Mouse (Mus musculus) erythroblast, adult 5-6 weeks (primary cell): Measurements from ENCODE around the gene B9d2. TPM values are rescaled to one million over a fixed set of nuclear protein-coding genes. Genes with fewer than 3 reads are reported as not detected.

Experiments used
- ATAC-seq: replicated peaks from 2 replicates; pipeline ENCODE4 v1.8.0; 2016; ENCODE audit warnings: moderate number of reproducible peaks, mild to moderate bottlenecking, moderate TSS enrichment, inconsistent platforms; ENCODE audit not compliant: poor library complexity, low FRiP score, severe bottlenecking
- total RNA-seq, 2 experiments: library from RNA; stranded (forward) in 1 of 2; stranded (reverse) in 1 of 2; fragments of 150-400 nt in 1 of 2; fragments of 200-764, 138-1000 nt in 1 of 2; gene quantifications; 2 replicates each; pipeline versions ENCODE4 v1.2.3 to v1.2.4; 2015 to 2017; ENCODE audit warnings: low replicate concordance in 2 of 2

The B9d2 gene
- total RNA-seq, 2 experiments from 2014 or later = 0.60 to 8.1 TPM

DNA sequence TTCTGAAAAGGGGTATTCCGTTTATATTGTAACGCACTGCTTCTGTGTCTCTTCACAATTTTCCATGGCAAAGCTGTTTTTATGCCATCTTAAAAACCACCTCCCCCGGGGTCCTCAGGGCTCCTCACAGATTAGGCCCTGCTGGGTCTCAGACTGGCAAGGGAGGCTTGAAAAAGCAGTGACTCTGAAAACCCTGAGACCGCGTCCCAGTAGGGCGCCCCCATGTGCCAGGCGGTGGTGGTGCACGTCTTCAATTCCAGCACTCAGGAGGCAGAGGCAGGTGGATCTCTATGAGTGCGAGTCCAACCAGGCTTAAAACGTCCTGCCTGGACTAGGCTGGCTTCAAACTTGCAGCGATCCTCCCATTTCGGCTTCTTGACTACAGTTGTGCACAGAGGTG lies 20.2 kb downstream of the B9d2 start:
- no peak for ATAC-seq

DNA sequence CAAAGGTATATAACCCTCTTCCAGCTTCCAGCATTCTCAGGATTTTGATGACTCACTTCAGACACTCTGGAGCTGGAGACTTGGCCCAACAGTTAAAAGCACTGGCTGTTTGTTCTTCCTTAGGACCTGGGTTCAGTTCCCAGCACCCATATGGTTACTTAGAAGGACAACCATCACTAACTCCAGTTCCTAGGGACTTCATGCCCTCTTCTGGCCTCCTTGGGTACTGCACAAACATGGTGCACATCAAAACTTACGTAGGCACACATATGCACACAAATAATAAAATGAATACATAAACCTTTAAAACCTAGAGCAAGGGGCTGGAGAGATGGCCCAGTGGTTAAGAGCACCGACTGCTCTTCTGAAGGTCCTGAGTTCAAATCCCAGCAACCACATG lies 21.8 kb downstream of the B9d2 start:
- no peak for ATAC-seq

DNA sequence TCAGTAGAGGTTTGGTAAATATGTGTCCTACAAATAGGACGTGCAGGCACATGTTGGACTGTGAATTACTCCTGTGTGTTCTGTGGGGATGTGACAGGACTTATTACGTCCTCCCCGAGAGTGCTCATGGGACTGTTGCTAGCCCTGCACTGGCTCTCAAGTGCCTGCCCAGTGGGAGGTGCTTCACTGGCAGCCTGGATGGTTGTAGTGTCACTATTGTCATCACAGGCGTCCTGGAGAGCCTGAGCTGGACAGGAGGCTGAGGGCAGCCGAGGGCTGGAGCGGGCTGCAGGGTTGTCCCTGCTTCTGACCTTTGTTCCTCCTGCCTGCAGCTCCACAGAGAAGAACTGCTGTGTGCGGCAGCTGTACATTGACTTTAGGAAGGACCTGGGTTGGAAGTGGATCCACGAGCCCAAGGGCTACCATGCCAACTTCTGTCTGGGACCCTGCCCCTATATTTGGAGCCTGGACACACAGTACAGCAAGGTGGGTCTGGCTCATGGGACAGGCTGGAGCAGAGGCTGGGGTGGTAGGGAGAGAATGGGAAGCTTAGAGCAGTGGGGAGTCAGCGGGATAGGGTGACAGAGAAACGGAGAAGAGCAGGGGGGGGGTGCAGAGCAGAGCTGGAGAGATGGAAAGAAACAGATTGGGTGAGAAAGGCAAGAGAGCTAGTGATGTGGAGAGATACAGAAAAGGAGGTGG lies 23.4 kb downstream of the B9d2 start:
- ATAC-seq = no peak

DNA sequence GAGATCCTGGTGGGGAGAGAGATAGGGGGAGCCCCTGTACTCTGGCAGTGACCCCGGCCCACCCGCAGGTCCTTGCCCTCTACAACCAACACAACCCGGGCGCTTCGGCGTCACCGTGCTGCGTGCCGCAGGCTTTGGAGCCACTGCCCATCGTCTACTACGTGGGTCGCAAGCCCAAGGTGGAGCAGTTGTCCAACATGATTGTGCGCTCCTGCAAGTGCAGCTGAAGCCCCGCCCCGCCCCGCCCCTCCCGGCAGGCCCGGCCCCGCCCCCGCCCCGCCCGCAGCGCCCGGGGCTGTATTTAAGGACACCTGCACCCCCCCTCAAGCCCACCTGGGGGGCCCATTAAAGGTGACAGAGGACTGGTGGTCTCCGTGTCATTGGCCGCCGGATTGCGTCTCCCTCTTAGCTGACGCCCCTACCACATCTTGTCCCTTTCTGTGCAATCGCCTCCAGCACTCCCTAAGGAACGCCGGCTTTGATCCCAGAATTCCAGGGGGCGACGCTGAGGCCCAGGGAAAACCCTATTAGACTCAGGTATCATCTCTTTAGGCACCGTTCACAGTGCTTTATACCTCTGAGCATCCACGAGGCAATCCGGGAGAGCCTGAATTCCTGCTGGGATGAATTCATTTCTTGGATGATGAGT lies 24.3 kb downstream of the B9d2 start:
- ATAC-seq = no peak

DNA sequence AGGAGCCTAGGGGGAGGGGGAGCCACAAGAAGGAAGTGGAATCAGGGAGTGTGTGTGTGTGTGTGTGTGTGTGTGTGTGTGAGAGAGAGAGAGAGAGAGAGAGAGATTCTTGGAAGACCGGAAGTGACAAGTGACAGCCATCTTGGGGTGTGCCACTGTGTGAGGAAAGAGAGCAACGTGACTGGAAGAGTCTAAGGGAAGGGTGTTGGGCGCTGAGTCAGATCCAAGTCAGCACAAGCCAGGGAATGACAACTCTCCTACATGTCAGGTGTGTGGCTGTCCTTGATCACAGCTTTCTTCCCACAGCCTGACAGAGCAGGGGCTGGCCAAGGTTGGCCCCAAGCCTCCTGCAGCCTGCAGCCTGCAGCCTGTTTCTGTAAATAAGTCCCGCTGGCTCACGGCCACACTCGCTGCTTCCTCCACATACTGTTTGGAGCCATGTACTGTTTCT lies 25.2 kb downstream of the B9d2 start:
- no peak for ATAC-seq

DNA sequence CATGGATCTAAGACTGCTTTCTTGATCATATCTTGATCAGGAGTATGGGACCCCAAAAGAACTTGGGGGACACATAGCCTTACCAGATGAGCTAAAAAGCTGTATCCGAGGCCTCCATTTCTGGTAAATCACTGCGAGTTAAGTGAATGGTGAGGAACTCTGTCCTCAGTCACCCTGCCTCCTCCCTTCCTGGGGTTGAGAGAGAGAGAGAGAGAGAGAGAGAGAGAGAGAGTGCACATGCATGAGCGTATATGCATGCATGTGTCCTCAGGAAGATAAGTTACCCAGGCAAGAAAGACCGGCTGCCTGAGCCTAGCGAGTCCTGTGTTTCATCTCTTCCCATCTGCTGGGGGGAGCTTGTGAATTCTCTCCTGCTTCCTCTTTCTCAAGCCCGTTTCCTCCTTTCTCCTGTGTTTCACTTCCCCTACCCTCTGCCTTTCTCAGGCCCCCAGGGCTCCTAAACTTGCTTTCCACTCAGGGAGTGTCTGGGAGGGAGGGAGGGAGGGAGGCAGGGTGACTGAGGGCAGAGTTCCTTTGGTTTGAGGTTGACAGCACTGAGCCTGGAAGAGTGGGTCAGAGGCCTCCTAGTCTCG lies 26.1 kb downstream of the B9d2 start:
- ATAC-seq = no peak

DNA sequence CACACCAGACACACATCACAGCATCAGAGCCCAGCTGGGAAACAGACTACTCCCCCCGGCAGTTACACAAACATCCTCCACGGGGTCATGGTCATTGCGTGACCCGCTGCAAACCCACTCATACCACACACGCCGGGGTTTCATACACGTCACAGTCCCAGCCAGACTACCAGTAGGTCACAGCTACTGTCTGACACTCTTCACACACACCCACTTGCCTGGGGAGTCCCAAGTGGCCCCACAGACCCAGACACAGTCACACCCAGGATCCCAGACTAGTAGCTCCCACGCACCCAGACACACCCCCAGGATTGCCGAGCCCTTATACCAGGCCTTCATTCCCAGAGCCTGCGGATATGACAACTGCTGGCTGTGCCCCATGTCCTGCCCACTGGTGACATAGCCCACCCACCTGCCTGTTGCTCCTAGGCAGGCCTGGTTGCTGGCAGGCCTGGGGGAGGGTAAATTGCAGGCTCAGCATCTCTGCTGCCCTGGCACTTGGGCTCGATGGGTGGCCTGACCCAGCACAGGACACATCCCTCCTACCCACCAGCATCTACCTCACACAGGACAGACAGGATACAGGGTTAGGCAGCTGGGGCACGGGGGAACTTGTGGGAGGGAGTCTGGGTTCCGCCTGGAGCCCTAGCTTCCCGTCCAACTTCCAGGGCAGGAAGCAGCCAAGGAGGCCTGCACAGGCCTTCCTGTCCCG lies 27.2 kb downstream of the B9d2 start:
- no peak for ATAC-seq

DNA sequence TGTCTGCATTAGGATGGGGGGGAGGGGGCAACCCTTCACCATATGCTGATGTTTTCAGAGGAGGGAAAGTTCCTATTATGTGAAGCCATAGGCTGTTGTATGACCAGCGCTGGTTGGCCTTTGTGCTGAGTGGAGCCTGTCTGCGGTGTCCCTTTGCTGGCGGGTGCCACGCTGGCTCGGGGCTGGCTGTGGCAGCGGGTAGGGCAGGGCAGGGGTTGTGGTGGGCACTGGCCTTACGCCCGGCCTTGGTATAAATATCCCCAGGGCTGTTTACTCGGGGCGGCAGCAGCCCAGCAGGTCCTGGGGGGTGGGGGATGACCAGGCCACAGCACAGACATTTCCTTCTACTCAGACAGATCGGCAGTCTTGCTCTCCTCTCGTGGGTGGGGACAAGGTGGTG lies 29.4 kb downstream of the B9d2 start:
- no peak for ATAC-seq

DNA sequence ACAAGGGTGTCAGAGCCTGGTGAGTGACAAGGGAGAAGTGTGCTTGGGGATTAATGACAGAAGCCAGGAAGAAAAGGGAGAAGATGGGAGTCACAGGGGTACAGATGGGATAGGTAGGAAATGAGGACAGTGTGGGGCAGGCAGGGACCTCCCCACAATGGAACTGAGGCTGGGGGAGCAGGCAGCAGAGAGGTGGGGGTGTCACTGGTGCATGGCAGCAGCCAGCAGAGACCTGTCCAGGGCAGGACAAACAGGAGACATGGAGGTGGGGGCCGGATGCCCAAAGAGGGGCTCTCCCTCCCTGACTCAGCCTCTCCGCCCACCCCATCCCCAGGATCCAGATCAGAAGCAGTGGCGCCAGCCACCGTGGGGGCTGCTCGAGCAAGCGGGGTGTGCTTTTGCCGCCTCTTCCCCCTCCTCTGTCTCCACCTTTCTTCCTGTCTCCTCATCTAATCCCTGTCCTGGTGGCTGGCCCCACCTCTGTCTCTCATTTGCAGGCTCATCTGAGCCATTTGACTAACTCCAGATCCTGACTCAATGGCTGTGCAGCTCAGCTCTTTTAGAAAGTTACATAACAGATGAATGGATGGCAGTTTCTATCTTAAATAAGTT lies 30.0 kb downstream of the B9d2 start:
- no peak for ATAC-seq

DNA sequence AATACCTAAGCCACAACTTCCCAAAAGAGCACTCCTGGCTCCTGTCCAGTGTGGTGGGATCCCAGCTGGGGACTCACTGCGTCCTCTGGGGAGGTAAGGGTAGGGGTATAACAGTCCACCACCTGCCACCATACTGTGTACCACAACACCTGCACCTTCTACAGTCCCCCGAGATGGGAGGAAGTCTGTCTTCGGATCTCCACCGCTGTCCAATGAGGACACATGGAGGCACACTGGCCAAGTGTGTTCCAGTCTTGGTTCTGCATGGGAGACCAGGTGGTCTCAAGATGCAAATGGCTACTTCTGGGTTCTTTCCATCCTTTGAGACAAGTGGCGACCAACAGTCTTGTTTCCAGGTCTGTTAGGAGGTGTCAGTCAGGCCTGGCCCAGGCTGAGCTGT lies 30.6 kb downstream of the B9d2 start:
- ATAC-seq = no peak

DNA sequence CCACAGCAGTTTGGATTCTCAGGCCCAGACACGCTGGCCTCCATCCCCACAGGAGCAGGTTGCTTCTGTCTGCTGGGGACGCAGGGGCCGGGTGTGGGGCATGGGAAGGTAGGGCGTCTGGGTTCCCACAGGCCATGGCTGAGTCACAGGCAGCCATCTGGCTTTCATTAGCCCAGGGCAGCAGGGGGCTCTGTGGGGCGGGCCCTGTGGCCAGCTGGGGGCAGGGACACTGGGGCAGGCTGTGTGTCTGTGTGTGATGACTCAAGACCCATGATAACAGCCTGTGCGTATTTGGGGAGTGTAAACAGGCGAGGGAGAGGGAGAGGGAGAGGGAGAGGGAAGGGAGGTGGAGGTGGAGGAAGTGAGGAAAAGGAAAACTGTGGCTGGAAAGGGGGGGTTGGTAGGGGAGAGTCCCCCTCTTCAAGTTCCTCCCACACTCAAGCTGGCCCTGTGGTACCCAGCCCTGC lies 31.2 kb downstream of the B9d2 start:
- ATAC-seq = no peak

DNA sequence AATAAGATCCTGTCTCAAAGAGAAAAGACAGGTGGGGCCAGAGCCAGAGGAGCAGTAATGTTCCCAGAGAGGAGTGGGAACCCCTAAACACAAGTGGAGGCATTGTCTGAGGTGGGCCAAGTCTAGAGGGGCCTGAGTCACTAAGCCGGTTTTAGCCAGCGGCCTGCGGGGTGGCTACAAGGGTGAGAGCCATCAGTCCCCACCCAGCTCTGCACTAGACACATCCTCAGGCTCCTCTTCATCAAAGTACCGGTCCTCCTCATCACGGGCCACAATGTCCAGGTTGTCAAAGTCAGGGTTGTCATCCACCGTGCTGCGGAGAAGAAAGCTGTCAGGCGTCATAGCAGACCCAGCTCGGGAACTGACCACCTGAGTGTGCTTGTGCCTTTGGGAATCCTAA lies 32.2 kb downstream of the B9d2 start:
- ATAC-seq = no peak

DNA sequence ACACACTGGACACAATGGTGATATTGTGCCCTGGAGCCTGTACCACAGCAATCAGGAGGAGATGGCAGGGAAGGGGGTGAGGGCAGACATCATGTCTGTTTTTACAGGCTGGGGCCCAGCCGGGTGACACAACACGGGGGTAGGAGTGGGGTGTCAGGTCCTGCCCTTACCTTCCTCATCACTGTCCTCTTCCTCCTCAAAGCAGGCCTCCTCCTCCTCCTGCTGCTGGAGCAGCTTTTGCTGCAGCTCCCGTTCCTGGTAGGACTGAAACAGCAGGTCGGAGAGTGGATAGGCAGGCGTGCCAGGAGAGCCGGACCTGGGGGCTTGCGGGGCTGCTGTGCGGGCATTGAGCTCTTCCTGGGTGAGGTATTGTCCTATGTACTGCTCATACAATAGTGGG lies 34.0 kb downstream of the B9d2 start:
- ATAC-seq = no peak

DNA sequence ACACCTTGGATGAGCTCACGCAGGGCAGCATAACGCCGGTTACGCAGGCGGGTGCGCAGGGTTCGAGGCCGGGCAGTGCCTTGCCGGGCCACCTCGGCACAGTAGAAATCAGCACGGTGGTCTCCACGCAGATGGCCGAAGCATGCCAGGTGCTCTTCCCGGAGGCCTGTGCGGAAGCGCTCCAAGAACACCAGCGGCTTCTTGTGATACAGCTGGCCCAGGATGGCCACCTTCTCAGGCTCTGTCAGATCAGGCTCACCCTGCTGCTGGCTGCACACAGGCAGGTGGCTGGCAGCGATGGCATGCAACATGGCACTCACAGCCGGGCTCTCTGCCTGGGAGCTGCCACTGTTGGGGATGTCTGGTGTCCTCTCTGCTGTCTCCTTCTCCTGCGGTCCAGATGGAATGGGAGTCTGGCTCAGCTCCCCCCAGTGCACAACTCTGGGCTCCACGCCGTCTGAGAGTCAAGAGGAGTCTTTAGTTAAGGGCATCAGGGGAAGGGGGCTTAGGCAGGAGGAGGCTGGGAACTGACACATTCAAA lies 35.2 kb downstream of the B9d2 start:
- ATAC-seq = no peak

DNA sequence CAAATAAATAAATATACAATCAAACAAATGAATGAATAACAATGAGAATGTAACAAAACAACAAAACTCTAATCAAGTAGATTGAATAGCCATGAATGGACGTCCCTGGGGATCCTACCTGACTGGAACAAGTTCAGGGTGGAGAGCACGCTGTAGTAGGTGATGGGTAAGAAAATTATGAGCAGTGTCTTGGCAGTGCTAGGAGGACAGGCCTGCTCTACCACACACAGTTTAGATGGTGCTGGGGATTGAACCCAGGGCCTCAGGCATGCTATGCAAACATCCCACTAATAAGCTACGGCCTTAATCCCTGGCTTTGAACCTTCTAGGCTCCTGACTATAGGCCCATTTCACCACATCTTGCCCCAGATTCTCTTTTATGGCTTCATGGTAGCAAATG lies 36.9 kb downstream of the B9d2 start:
- no peak for ATAC-seq

DNA sequence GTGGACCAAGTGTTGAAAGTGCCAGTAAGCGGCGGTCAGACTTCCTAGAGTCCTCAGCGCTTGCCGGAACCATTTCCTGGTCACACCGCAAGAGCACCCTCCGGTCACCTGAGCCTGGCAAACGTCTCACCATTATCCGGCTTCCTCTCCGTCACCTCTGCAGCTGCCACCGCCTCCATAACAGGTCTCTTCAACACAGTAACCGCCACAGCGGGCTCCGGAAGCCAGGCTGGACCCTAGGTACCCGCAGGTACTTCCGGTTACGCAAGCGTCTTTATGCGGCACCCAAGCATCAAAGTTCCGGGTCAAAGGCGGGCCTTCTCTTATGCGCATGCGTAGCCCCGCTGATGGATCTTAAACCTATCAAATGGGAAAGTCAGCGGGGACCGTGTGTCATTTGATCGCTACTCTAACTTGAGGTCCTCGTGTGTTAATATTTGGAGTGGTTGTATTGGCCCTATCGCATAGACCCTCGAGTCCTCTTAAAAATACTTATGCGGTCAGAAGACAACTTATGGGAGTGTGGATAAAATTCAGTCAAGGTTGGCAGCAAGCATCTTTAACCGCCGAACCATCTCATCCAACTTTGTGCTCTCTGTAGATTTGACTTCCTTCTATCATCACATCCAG lies 38.3 kb downstream of the B9d2 start, which contains the start of gene Ccdc97:
Ccdc97 (minus strand) TSS at position 301 of the 630 bp plus-strand sequence.
- peak; percentile 96 for ATAC-seq

DNA sequence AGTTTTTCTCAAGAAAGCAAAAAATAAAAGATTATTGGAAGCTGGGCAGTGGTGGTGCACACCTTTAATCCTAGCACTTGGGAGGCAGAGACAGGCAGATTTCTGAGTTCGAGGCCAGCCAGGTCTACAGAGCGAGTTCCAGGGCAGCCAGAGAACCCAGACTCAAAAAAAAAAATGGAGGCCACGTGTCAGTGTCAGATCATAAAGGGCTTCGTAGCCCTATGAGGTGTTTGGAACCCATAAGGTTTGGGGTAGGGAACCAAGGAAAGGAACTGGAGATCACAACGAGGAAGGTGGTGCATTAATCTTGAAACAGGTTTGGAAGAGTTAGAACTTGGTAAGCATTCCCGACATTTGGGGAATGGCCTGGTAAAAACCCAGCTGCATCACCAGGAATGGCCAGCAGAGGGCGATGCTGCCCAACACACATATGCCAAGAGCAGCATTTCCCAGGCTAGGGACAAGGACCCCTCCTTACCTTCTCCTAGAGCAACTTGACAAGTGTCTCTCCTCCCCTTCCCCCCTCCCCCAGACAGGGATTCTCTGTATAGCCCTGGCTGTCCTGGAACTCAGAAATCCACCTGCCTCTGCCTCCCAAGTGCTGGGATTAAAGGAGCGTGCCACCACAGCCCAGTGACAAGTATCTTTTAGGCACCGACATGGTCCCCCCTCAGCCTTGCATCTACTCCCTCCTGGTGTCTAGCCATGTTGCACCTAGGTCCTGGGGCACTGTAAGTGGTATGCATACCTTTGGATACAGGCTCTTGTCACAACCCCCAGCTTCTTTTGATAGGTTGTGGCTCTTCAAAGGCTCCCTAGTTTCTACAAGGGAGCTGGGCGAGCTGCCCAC lies 39.4 kb downstream of the B9d2 start:
- peak; percentile 56; the same call in 1 of the 2 replicates for ATAC-seq

DNA sequence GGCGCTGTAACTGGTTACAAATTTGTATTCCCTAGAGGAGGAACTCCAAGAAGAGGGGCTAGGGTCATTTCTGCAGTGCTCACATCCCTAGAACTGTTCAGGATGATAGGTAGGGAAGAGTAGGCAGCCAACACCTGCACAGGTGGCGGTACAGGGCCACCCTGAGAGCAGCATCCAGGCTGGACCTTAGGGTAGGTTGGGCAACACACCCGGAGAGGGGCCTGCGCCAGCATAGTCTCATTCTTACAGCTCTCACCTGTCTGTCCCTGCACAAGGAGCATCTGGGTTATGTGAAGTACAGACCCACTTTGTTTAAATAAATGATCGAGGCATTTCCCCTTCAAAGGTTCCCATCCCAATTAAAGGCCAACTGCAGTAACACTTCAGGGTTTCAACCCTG lies 40.2 kb downstream of the B9d2 start:
- no peak for ATAC-seq
